Mouse (Mus musculus) liver, adult 2 months (tissue): ENCODE measurements around the gene Ccdc43. TPM values are rescaled to one million over a fixed set of nuclear protein-coding genes. Genes with fewer than 3 reads are reported as not detected.

Source experiments
- DNase-seq: peaks from one replicate; pipeline ENCODE4 v3.0.0-alpha.2; 2011; ENCODE audit warnings: low read depth, low spot score; ENCODE audit errors: extremely low read depth
- H3K27ac ChIP-seq: fragments of 200-500 bp; replicated peaks from 2 replicates; pipeline ENCODE4 v1.5.1; 2012; ENCODE audit warnings: low read depth, mild to moderate bottlenecking, control low read depth, inconsistent platforms, low read length; ENCODE audit not compliant: insufficient read depth
- H3K27me3 ChIP-seq: fragments of 200-500 bp; 2 replicates; pipeline ENCODE4 v1.6.1; 2012; ENCODE audit warnings: mild to moderate bottlenecking, moderate library complexity, low read length, inconsistent platforms; ENCODE audit not compliant: control insufficient read depth, insufficient read depth
- H3K36me3 ChIP-seq: fragments of 200-500 bp; 2 replicates; pipeline ENCODE4 v1.6.1; 2012; ENCODE audit warnings: low read length, inconsistent platforms; ENCODE audit not compliant: control insufficient read depth, insufficient read depth
- H3K4me1 ChIP-seq: fragments of 200-500 bp; 2 replicates; pipeline ENCODE4 v1.6.1; 2011; ENCODE audit warnings: low read length; ENCODE audit not compliant: control insufficient read depth, insufficient read depth
- H3K4me3 ChIP-seq: fragments of 200-500 bp; 2 replicates; pipeline ENCODE4 v1.5.1; 2011; ENCODE audit warnings: low read depth, mild to moderate bottlenecking, control low read depth, low read length, moderate library complexity; ENCODE audit not compliant: insufficient read depth
- H3K79me2 ChIP-seq: fragments of 200-500 bp; 2 replicates; pipeline ENCODE4 v1.6.1; 2012; ENCODE audit warnings: inconsistent platforms, mild to moderate bottlenecking, low read length, moderate library complexity; ENCODE audit not compliant: control insufficient read depth, insufficient read depth
- H3K9ac ChIP-seq: fragments of 200-500 bp; 2 replicates; pipeline ENCODE4 v1.6.1; 2012; ENCODE audit warnings: low read depth, mild to moderate bottlenecking, control low read depth, inconsistent platforms, low read length
- CTCF ChIP-seq: fragments of 200-500 bp; IDR thresholded peaks from 2 replicates; pipeline ENCODE4 v1.5.1; 2011; ENCODE audit warnings: low read depth, low read length, control low read depth
- POLR2A ChIP-seq: fragments of 200-500 bp; IDR thresholded peaks from 2 replicates; pipeline ENCODE4 v1.6.1; 2011; ENCODE audit warnings: low read length, control low read depth; ENCODE audit not compliant: insufficient read depth; ENCODE audit errors: extremely low read depth
- WGBS: fragments of 180-500 bp; shearing (Covaris S2); methylation state at CpG from one replicate; pipeline ENCODE4 v1.1.7; 2018; 5-methylcytosine and 5-hydroxymethylcytosine counted together
- polyA plus RNA-seq: library from polyadenylated mRNA; depleted of rRNA; stranded (reverse); fragments of >200 nt; gene quantifications from 2 replicates; pipeline ENCODE4 v1.2.3, GENCODE M21; 2012; rRNA removed
- total RNA-seq: library from RNA; depleted of rRNA; stranded (reverse); fragments of >200 nt; gene quantifications from 2 replicates; pipeline ENCODE4 v1.2.3, GENCODE M21; 2014; rRNA removed

Ccdc43 gene
- total RNA-seq (11.5 and 11.8 TPM in 2 replicates), polyA plus RNA-seq (5.7 and 6.2 TPM in 2 replicates)

GRCm38 (mm10) chr11:102697338-102698017 is at the start of gene Ccdc43:
TSS of gene Ccdc43 (minus strand) at chr11:102697782.
- Histone ChIP-seq H3K36me3 (no peaks in the 10 kb centered on the region), H3K27ac (peak within 1 kb of the TSS; percentile 61), H3K4me3 (peak within 1 kb of the TSS; percentile 66), H3K9ac (peak within 1 kb of the TSS; percentile 83), H3K79me2 (no peaks in the 10 kb centered on the region; the same call in 1 of the 2 replicates), H3K27me3 (no peaks in the 10 kb centered on the region), H3K4me1 (0 out of 2 replicates have a peak, but pooled peaks cover 3% of the 10 kb centered on the region)
- peak; percentile 60 for DNase-seq
- under 1% methylated on average over 49 of the region's 49 CpGs for WGBS
- TF ChIP-seq POLR2A = peak; percentile 82; the same call in 1 of the 2 replicates
- TF ChIP-seq CTCF = no peak

- H3K4me1 ChIP-seq = peaks cover 29% of the 10 kb centered on the region
- no peak for TF ChIP-seq POLR2A
- TF ChIP-seq CTCF = no peak
- H3K4me3 ChIP-seq = no peak overlapping the region
- no peak overlapping the region for H3K9ac ChIP-seq
- peak overlapping the region; percentile 29; the same call in 1 of the 2 replicates for H3K27ac ChIP-seq
- peak; percentile 92 for DNase-seq
- H3K27me3 ChIP-seq = no peaks in the 10 kb centered on the region
- H3K36me3 ChIP-seq = no peaks in the 10 kb centered on the region
- WGBS = 29% methylated on average over 3 of the region's 3 CpGs
- no peaks in the 10 kb centered on the region for H3K79me2 ChIP-seq
Measured at GRCm38 (mm10) chr11:102744746-102745145, 47.2 kb upstream of the Ccdc43 start.

- DNase-seq = no peak
- Histone ChIP-seq H3K36me3 (no peaks in the 10 kb centered on the region), H3K4me1 (peaks cover 16% of the 10 kb centered on the region), H3K9ac (no peak overlapping the region), H3K27ac (peak overlapping the region; percentile 79), H3K4me3 (no peak overlapping the region), H3K27me3 (no peaks in the 10 kb centered on the region), H3K79me2 (no peaks in the 10 kb centered on the region)
- 65% methylated on average over 5 of the region's 5 CpGs for WGBS
- TF ChIP-seq CTCF (no peak), POLR2A (no peak)
Measured at GRCm38 (mm10) chr11:102742843-102743242, 45.3 kb upstream of the Ccdc43 start.

GRCm38 (mm10) chr11:102742066-102742465 is 44.5 kb upstream of the Ccdc43 start:
- H3K27ac ChIP-seq = peak overlapping the region; percentile 79
- H3K4me3 ChIP-seq = no peak overlapping the region
- no peaks in the 10 kb centered on the region for H3K27me3 ChIP-seq
- no peak overlapping the region for H3K9ac ChIP-seq
- H3K4me1 ChIP-seq = peaks cover 15% of the 10 kb centered on the region
- TF ChIP-seq POLR2A (no peak), CTCF (no peak)
- no peaks in the 10 kb centered on the region for H3K36me3 ChIP-seq
- DNase-seq = peak; percentile 98
- H3K79me2 ChIP-seq = no peaks in the 10 kb centered on the region
- 24% methylated on average over 7 of the region's 7 CpGs for WGBS

GRCm38 (mm10) chr11:102741129-102741950 is 43.8 kb upstream of the Ccdc43 start:
- no peaks in the 10 kb centered on the region for H3K27me3 ChIP-seq
- DNase-seq = peak; percentile 30

More at GRCm38 (mm10) chr11:102741129-102741950, 43.8 kb upstream of the Ccdc43 start:
- Histone ChIP-seq H3K4me1 (peaks cover 15% of the 10 kb centered on the region), H3K9ac (no peak overlapping the region), H3K27ac (no peak overlapping the region), H3K79me2 (no peaks in the 10 kb centered on the region), H3K36me3 (no peaks in the 10 kb centered on the region), H3K4me3 (no peak overlapping the region)
- WGBS = 53% methylated on average over 22 of the region's 22 CpGs
- no peak for TF ChIP-seq POLR2A
- TF ChIP-seq CTCF = no peak
